Mouse (Mus musculus) lung, postnatal 0 days (tissue): ENCODE data around the gene Kcnn1. TPM values are rescaled to one million over a fixed set of nuclear protein-coding genes. Genes with fewer than 3 reads are reported as not detected.
"Not testable (repeated sequence)": the region's sequence is repeated elsewhere in the genome, so short reads cannot be mapped to it uniquely, and the experiment has no call there.

Source experiments
- ATAC-seq: fragments of 200-750 bp; cut with Nextera tagmentation; 2 replicates; pipeline ENCODE4 v1.8.0; 2017; ENCODE audit warnings: moderate library complexity
- DNase-seq: peaks from one replicate; pipeline ENCODE4 v3.0.0-alpha.2; 2016; ENCODE audit warnings: low spot score
- H3K27ac ChIP-seq: fragments of 300-500 bp; sonication (generic); 2 replicates; pipeline ENCODE4 v1.5.1; 2014; ENCODE audit warnings: antibody characterized with exemption, mild to moderate bottlenecking, low read length, mixed read lengths
- H3K27me3 ChIP-seq: fragments of 300-500 bp; sonication (generic); replicated peaks from 2 replicates; pipeline ENCODE4 v1.6.1; 2014; ENCODE audit warnings: low read length, mixed read lengths; ENCODE audit not compliant: insufficient read depth
- H3K36me3 ChIP-seq: fragments of 300-500 bp; sonication (generic); 2 replicates; pipeline ENCODE4 v1.6.1; 2014; ENCODE audit warnings: low read length, mixed read lengths; ENCODE audit not compliant: insufficient read depth
- H3K4me1 ChIP-seq: fragments of 300-500 bp; sonication (generic); 2 replicates; pipeline ENCODE4 v1.6.1; 2014; ENCODE audit warnings: antibody characterized with exemption, low read depth, low read length, mixed read lengths; ENCODE audit not compliant: insufficient read depth
- H3K4me2 ChIP-seq: fragments of 300-500 bp; sonication (generic); replicated peaks from 2 replicates; pipeline ENCODE4 v1.6.1; 2014; ENCODE audit warnings: low read depth, mild to moderate bottlenecking, low read length, moderate library complexity, mixed read lengths
- H3K4me3 ChIP-seq: fragments of 300-500 bp; sonication (generic); 2 replicates; pipeline ENCODE4 v1.5.1; 2014; ENCODE audit warnings: low read depth, low read length
- H3K9ac ChIP-seq: fragments of 300-500 bp; sonication (generic); replicated peaks from 2 replicates; pipeline ENCODE4 v1.6.1; 2014; ENCODE audit warnings: low read depth, mild to moderate bottlenecking
- H3K9me3 ChIP-seq: fragments of 300-500 bp; sonication (generic); 2 replicates; pipeline ENCODE4 v1.6.1; 2016; ENCODE audit warnings: low read length, mixed read lengths
- CTCF ChIP-seq: IDR thresholded peaks from 2 replicates; pipeline ENCODE4 v1.5.1; 2016; ENCODE audit warnings: antibody characterized with exemption, mild to moderate bottlenecking
- EP300 ChIP-seq: IDR thresholded peaks from 2 replicates; pipeline ENCODE4 v1.6.1; 2016; ENCODE audit warnings: antibody characterized with exemption, mild to moderate bottlenecking, control low read depth
- WGBS: fragments of 180-500 bp; shearing (Covaris S2); extraction: QIAGEN DNeasy Blood & Tissue Kit; methylation state at CpG from one replicate; pipeline ENCODE4 v1.1.7; 2014; 5-methylcytosine and 5-hydroxymethylcytosine counted together
- polyA plus RNA-seq: library from polyadenylated mRNA; unstranded; fragments of >200 nt; fragmentation: Nextera tagmentation; extraction: Ambion mirVana; gene quantifications from 2 replicates; pipeline ENCODE4 v1.2.1, GENCODE M21; 2015

Kcnn1 gene
- polyA plus RNA-seq, 1 experiment from 2014 or later = 0.25 TPM

GRCm38 (mm10) chr8:70897681-70898413, 34.8 kb upstream of the Kcnn1 start:
- peak; percentile 59 for ATAC-seq
- WGBS = under 1% methylated on average over 20 of the region's 20 CpGs
- Histone ChIP-seq H3K36me3 (peaks cover 11% of the 10 kb centered on the region), H3K4me3 (peak overlapping the region; percentile 68), H3K9me3 (no peaks in the 10 kb centered on the region), H3K4me2 (peak overlapping the region; percentile 52), H3K9ac (peak overlapping the region; percentile 48), H3K4me1 (peaks cover 7% of the 10 kb centered on the region; the same call in 1 of the 2 replicates), H3K27me3 (peaks cover 6% of the 10 kb centered on the region; the same call in 1 of the 2 replicates), H3K27ac (peak overlapping the region; percentile 72)
- TF ChIP-seq CTCF = peak; percentile 99
- no peak for TF ChIP-seq EP300
- peak; percentile 85 for DNase-seq

DNA sequence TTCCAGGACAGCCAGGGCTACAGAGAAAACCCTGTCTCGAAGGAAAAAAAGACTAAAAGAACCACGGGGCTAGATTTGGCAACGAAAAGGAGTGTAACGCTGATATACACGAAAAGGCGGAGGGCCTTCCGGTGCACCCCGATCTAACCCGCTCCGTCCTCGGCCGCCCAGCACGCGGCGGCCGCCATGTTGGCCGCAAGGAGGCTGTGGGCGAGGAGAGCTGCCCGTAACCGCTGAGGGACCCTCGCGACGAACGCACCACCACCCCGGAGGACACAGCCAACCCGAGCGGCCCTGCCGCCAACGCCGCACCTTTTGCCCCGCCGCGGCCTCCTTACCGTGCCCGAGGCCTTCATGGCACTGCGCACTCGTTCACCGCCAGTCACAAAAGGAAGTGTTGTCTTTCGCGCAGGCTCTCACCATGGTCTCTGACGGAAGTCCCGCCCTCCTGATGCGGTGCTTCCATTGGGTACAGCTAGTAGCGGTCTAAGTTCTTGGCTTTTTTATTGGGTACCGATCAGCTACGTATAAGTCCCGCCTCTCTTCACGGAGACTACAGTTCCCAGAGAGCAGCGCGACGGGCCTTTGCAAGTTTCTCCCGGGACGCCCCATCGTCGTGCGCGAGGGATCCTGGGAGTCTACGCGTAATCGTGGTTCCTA, 34.1 kb upstream of the Kcnn1 start, which contains the start of gene Rpl18a:
Gene Rpl18a (minus strand): TSS at position 392 of the 660 bp plus-strand sequence.
- peak within 1 kb of the TSS; percentile 68 for H3K4me3 ChIP-seq
- under 1% methylated on average over 49 of the region's 60 CpGs for WGBS
- peaks cover 12% of the 10 kb centered on the region; the same call in 1 of the 2 replicates for H3K4me1 ChIP-seq
- H3K4me2 ChIP-seq = peak within 1 kb of the TSS; percentile 79
- peaks cover 13% of the 10 kb centered on the region for H3K27me3 ChIP-seq
- peak; percentile 100 for DNase-seq
- peak; percentile 99 for ATAC-seq
- TF ChIP-seq EP300 (no peak), CTCF (peak; percentile 40)
- H3K9me3 ChIP-seq = no peaks in the 10 kb centered on the region
- H3K36me3 ChIP-seq = peaks cover 11% of the 10 kb centered on the region
- H3K27ac ChIP-seq = peak within 1 kb of the TSS; percentile 72
- peak within 1 kb of the TSS; percentile 87 for H3K9ac ChIP-seq

DNA sequence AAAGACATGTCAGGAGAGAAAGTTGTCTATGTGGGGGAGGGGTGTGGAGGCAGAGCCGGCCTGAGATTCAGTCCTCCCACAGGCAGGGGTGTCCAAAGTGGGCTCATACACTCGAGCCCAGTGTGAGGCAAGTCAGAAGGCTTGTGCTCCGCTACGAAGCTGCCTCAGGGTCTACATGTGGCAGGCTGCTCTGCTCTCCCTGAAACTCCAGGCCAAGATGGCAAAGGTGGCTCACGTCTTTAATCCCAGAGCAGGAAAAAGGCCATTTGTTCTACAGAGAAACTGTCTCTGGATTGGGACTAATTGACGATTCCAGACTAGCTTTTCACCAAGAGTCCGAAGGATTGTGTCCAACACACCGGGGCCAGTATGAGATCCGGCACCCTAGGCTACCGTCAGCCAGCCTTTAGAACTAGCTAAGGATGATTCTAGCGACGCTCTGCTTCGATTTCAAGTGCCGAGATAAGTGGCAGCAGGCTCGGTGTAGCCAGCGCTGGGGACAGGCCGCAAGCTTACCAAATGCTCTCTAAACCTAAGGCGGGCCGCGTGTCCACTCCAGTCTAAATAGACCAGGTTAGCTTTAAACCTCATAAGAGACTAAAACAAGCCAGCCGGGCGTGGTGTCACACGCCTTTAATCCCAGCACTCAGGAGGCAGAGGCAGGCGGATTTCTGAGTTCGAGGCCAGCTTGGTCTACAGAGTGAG, 33.4 kb upstream of the Kcnn1 start:
- 0 out of 2 replicates have a peak overlapping the region, but pooled peaks have one; percentile 15 for H3K27ac ChIP-seq
- H3K4me1 ChIP-seq = peaks cover 12% of the 10 kb centered on the region; the same call in 1 of the 2 replicates
- ATAC-seq (no peak), DNase-seq (no peak)
- H3K4me2 ChIP-seq = peak overlapping the region; percentile 79
- WGBS = 1% methylated on average over 25 of the region's 25 CpGs
- H3K36me3 ChIP-seq = peaks cover 11% of the 10 kb centered on the region
- peaks cover 20% of the 10 kb centered on the region for H3K27me3 ChIP-seq
- TF ChIP-seq EP300 = no peak
- TF ChIP-seq CTCF = no peak
- peak overlapping the region; percentile 87 for H3K9ac ChIP-seq
- H3K4me3 ChIP-seq = peak overlapping the region; percentile 68
- no peaks in the 10 kb centered on the region for H3K9me3 ChIP-seq

DNA sequence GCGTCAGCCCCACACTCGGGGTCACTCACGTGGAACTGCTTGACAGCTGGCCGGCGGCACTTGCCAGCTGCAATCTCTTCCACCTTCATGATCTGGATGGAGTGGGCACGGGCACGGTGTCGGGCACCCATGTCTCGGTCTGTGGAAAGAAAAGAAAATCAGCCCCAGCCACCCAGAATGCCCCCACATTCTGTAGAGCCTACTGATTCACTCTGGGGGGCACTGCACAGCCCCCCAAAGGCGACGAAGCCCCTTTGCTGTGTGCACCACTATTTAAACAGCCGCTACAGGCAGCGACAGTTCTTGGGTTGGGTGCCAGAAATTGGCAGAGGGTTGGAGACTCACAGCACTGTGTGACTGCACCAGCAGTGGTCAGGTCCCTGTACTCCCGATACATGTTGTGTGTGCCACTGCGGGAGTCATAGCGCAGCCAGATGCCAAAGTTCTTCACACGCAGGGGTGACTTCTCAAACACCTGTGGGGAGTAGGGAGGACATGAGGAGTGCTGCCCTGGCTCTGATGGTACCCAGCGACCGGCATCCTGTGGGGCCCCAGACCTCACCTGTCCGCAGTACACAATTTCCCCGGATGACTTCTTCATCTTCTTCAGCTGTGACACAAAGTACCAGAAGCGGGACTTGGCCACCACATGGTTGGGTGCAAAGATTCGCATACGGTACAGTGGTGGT, 32.7 kb upstream of the Kcnn1 start:
- not testable (repeated sequence) for H3K9me3 ChIP-seq, H3K9ac ChIP-seq, DNase-seq, H3K4me3 ChIP-seq, H3K27ac ChIP-seq, ATAC-seq
- 77% methylated on average over 24 of the region's 24 CpGs for WGBS
- Histone ChIP-seq H3K27me3 (peaks cover 23% of the 10 kb centered on the region), H3K36me3 (peaks cover 11% of the 10 kb centered on the region), H3K4me2 (peak overlapping the region; percentile 79; the same call in 1 of the 2 replicates), H3K4me1 (peaks cover 12% of the 10 kb centered on the region; the same call in 1 of the 2 replicates)

DNA sequence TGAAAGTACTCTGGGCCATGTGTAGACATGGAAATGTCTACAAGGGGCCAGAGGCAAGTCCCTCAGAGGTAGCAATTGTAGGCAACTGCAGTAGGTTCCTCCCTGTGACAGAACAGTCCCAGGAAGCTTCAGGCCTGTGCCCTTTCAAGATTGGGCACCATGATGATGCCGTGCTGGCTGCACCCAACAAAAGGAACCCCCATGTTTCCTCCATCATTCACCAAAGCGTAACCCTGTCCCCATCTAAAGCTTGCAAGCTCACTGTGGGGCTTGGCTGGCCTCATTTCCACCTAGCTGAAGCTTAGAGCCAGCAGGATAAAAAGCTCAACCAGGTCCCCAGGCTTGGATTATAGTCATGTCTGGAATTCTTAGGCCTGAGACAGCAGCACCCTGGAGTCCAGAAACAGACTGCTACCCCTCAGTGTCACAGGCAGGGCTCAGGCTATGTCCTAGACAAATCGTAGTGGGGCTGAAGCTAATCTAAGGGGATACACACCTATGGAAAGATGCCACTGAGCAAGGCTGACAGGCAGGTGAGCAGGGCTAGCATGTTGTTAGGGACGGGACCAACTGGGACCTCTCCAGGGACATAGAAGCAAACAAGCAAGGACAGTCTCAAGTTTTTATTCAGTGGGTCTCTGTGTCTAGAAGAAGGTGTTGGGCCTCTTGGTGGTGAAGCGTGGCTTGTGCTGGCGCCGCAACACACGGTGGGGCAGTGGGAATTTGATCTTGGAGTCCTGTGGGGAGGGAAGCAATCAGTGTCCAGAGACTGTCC, 31.9 kb upstream of the Kcnn1 start:
- Histone ChIP-seq H3K36me3 (peaks cover 11% of the 10 kb centered on the region), H3K4me3 (no peak overlapping the region), H3K9me3 (no peaks in the 10 kb centered on the region), H3K9ac (no peak overlapping the region), H3K4me2 (no peak overlapping the region), H3K27me3 (peaks cover 25% of the 10 kb centered on the region), H3K27ac (no peak overlapping the region), H3K4me1 (peaks cover 12% of the 10 kb centered on the region; the same call in 1 of the 2 replicates)
- ATAC-seq = no peak
- DNase-seq = no peak
- 88% methylated on average over 8 of the region's 8 CpGs for WGBS
- TF ChIP-seq CTCF (no peak), EP300 (no peak)
